Mouse (Mus musculus) urinary bladder, postnatal 10 days (tissue): ENCODE measurements around the gene Adora3.

ENCODE experiments used
- DNase-seq: peaks from one replicate; pipeline ENCODE4 v3.0.0; 2022; ENCODE audit warnings: low spot score

Gene Adora3

DNA sequence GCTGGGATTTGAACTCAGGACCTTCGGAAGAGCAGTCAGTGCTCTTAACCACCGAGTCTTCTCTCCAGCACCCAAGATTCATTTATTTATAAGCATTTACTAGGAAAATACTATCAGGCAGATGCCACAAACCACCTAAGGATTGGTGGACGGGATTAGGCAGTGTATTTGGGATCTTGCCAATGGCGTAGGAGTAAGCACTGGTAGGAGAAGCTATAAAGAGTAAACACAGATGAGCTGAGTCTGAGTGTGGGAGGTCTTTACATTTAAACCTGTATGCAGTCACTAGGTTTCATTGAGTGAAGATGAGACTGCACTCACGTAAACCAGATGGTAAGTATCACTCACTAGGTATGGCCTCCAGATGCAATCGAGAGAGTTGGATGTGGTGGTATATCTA lies 63.3 kb downstream of the Adora3 start:
- no peak for DNase-seq

- DNase-seq, result no peak
Measured at GRCm38 (mm10) chr3:105935033-105935432, 64.4 kb downstream of the Adora3 start.

GRCm38 (mm10) chr3:105936111-105936510 lies 65.5 kb downstream of the Adora3 start:
- DNase-seq, result no peak

GRCm38 (mm10) chr3:105951348-105951747 lies 80.7 kb downstream of the Adora3 start:
- no peak for DNase-seq

DNA sequence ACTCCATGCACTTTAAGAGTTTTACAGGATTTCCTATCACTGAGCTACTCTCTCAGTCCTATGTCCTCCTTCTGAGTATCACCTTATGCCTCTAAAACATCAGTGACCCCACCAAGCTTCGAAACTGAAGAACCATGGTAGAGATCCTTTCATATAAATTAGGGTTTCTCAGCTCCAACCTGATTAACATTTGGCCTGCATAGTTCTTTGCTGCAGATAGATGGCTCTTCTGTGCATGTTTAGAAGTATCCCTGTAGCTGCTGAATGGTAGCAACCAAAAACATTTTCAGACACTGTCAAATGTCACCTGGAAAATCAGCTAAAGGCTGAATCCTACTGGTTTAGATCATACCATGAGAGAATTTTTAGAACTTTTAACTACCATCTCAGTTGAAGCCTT lies 86.6 kb downstream of the Adora3 start:
- no peak for DNase-seq

- DNase-seq, result no peak
Measured at GRCm38 (mm10) chr3:105958204-105958603, 87.5 kb downstream of the Adora3 start.
